Mouse (Mus musculus) small intestine, adult 2 months (tissue): ENCODE measurements at regions not wholly inside any gene's neighbourhood (a gene's known extent, or its start where the extent isn't known, plus 50 kb on each side); places are given as distances from the start of the nearest gene placed in this dataset.

Experiments used
- CTCF ChIP-seq: fragments of 200-500 bp; IDR thresholded peaks from 2 replicates; pipeline ENCODE4 v1.5.1; 2012; ENCODE audit warnings: low read depth, mild to moderate bottlenecking, control low read depth, inconsistent platforms, low read length, moderate library complexity, mixed read lengths; ENCODE audit not compliant: insufficient replicate concordance, insufficient read length; ENCODE audit errors: extremely low read depth
- POLR2A ChIP-seq: fragments of 200-500 bp; IDR thresholded peaks from 2 replicates; pipeline ENCODE4 v1.6.1; 2012; ENCODE audit warnings: low read depth, mild to moderate bottlenecking, control low read depth, inconsistent platforms, low read length, moderate library complexity

- TF ChIP-seq CTCF (no peak), POLR2A (no peak)
Observed at GRCm38 (mm10) chr5:119249124-119249718, 421.2 kb upstream of the Tbx3 start.
